Mouse (Mus musculus): Measurements from ENCODE around the gene Slc35d1. TPM values are rescaled to one million over a fixed set of nuclear protein-coding genes. Genes with fewer than 3 reads are reported as not detected.

Gene Slc35d1
- total and polyA plus RNA-seq, 3 experiments: 6.0 to 11.5 (median 8.7) TPM

DNA sequence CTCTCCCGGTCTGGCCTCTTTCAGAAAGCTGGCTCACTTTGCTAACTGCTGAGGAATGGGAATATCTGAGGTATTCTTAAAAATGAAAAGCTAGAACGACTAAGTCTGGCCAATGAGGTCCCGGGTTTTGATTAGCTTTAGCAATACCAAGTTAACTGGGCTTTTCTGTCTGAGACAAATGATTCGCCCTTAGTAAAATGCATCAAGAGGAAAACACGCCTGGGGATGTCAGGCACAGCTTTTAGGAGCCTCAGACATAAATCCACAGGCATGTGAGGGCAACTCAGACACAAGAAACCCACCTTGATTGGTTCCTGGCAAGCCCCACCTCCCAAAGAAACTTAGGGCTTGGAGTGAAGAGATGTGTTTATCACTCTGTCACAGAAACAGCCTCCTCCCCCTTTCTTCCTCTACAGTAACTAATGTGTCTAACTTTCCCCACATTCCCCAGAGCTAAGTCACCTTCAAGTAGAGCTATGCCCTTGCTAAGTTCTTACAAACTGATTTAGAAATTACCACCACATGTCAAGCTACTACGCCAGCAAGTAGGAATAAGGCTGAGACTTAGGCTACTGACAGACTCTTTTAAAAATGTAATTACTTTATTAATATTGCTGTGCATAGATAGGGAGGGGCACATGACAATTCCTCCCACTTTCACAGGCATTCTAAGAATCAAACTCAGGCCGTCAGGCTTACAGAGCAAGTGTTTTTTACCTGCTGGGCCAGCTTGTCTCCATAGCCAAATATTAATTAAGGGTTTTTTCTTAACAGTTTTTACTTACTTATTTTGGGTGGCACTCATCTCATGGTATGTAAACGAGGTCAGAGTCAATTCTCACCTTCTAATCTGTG lies 26.0 kb downstream of the Slc35d1 start:
- no peaks in the 10 kb centered on the region for H3K27me3 ChIP-seq (replicated peaks)
- peaks cover 5% of the 10 kb centered on the region for H3K9me3 ChIP-seq (replicated peaks; ENCODE audit: low read length)
- H3K36me3 ChIP-seq (replicated peaks in 1 of 2; ENCODE audit: control insufficient read depth in 1 of 2, insufficient read depth in 1 of 2, low read length in 1 of 2): peaks cover 20 to 86% of the 10 kb centered on the region in 2 experiments
- no peak overlapping the region for H3K27ac ChIP-seq (ENCODE audit: insufficient read depth, low read depth)
- H3K4me3 ChIP-seq (replicated peaks in 1 of 3; ENCODE audit: low read depth in 2 of 3, low read length in 2 of 3, poor library complexity in 1 of 3): no peak overlapping the region
- TF ChIP-seq BHLHE40 (IDR thresholded peaks at IDR 0.05; ENCODE audit: low read depth, low read length): no peak
- no peak overlapping the region for H3K9ac ChIP-seq (ENCODE audit: insufficient read depth, low read depth)
- H3K4me2 ChIP-seq (ENCODE audit: insufficient read depth, low read depth, poor library complexity, severe bottlenecking): no peak overlapping the region
- DNase-seq (ENCODE audit: extremely low read depth): no peak
- H3K79me2 ChIP-seq (replicated peaks; ENCODE audit: control insufficient read depth, extremely low read depth, insufficient read depth, poor library complexity, severe bottlenecking): no peaks in the 10 kb centered on the region
- dilution Hi-C loops (cut with MboI; ENCODE audit: extremely low pct_ligation_motif_present, extremely low pct_unique_long_range_greater_than_20kb, low sequenced_read_pairs) (no loop called here), in situ Hi-C loops (cut with MboI; ENCODE audit: low pct_ligation_motif_present, low pct_unique_long_range_greater_than_20kb, low sequenced_read_pairs) (no loop called here)
- H3K4me1 ChIP-seq (ENCODE audit: control insufficient read depth in 1 of 2, insufficient read depth in 2 of 2): no peaks in the 10 kb centered on the region

DNA sequence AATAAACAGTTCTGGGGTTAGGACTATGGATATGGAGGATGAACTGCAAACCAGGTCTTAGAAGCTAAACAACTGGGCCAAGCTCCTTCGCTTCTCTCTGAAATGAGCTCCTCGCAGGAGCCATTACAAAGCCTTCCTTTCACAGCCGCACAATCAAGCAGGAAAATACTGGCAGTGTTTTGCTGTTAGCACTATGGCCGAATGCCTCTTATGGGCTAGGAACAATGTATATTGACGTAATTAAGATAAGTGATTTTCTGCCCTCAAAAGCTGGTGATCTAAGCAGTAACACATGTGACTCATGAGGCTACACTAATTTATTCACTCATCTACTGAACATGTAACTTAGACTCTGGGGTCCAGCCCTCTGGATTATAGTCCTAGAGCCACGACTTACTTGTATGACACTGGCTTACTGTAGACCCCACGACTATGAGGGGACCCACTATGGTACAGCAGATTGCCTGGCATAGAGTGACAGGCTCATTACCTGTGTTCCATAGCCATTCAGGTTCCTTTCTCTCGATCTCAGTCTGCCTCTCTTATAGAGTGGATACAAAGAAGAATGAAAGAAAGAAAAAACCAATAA lies 34.6 kb downstream of the Slc35d1 start:
- H3K4me2 ChIP-seq (ENCODE audit: insufficient read depth, low read depth, poor library complexity, severe bottlenecking): no peak overlapping the region

DNA sequence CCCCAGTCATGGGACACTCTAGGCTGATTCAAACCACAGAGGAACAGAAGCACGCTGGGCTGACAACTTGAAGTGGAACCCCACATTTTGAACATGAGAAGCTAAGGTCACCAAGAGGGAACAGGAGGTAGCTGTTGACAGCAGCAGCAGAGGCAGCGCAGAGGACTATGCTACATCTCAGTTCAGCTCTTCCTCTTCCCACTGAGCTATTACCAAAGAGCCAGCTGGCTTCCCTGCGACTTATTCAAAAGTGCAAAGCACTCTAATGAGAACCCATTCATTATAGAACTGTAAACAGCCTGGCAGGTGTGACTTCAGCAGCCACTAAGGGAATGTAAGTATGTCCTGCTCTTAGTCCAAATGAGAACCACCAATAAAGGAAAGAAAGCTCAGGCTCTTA lies 35.4 kb downstream of the Slc35d1 start:
- H3K9ac ChIP-seq (ENCODE audit: insufficient read depth, low read depth): no peak overlapping the region
- H3K27me3 ChIP-seq (replicated peaks): no peaks in the 10 kb centered on the region
- in situ Hi-C loops (cut with MboI; ENCODE audit: low pct_ligation_motif_present, low pct_unique_long_range_greater_than_20kb, low sequenced_read_pairs) (no loop called here), dilution Hi-C loops (cut with MboI; ENCODE audit: extremely low pct_ligation_motif_present, extremely low pct_unique_long_range_greater_than_20kb, low sequenced_read_pairs) (no loop called here)
- DNase-seq (ENCODE audit: extremely low read depth): no peak
- H3K79me2 ChIP-seq (replicated peaks; ENCODE audit: control insufficient read depth, extremely low read depth, insufficient read depth, poor library complexity, severe bottlenecking): no peaks in the 10 kb centered on the region
- H3K4me3 ChIP-seq (replicated peaks in 1 of 3; ENCODE audit: low read depth in 2 of 3, low read length in 2 of 3, poor library complexity in 1 of 3): no peak overlapping the region
- H3K36me3 ChIP-seq (replicated peaks in 1 of 2; ENCODE audit: control insufficient read depth in 1 of 2, insufficient read depth in 1 of 2, low read length in 1 of 2): peaks cover 26 to 79% of the 10 kb centered on the region in 2 experiments
- peaks cover 0 to 14% of the 10 kb centered on the region in 2 experiments; a peak in 2 of 4 replicates for H3K4me1 ChIP-seq (ENCODE audit: control insufficient read depth in 1 of 2, insufficient read depth in 2 of 2)
- TF ChIP-seq KAT2A (IDR thresholded peaks at IDR 0.05; ENCODE audit: insufficient replicate concordance, low read length): no peak
- TF ChIP-seq NELFE (IDR thresholded peaks at IDR 0.05; ENCODE audit: low read depth, low read length): no peak
- TF ChIP-seq CTCF (conservative IDR thresholded peaks at IDR 0.05 in 1 of 2, IDR thresholded peaks at IDR 0.05 in 1 of 2; ENCODE audit: low read depth in 2 of 2, low read length in 2 of 2): no peak
- no peak for TF ChIP-seq CHD1 (IDR thresholded peaks at IDR 0.05; ENCODE audit: low read depth, low read length)
- no peak for TF ChIP-seq RCOR1 (conservative IDR thresholded peaks at IDR 0.05; ENCODE audit: low read depth, low read length)
- no peak for TF ChIP-seq ZNF384 (IDR thresholded peaks at IDR 0.05; ENCODE audit: low read depth, low read length)
- no peak for TF ChIP-seq MYC (IDR thresholded peaks at IDR 0.05; ENCODE audit: low read depth, low read length)
- no peak for TF ChIP-seq SMC3 (IDR thresholded peaks at IDR 0.05; ENCODE audit: low read depth, low read length)
- TF ChIP-seq BHLHE40 (IDR thresholded peaks at IDR 0.05; ENCODE audit: low read depth, low read length): no peak
- TF ChIP-seq NRF1 (IDR thresholded peaks at IDR 0.05; ENCODE audit: low read depth, low read length): no peak
- TF ChIP-seq TCF12 (IDR thresholded peaks at IDR 0.05; ENCODE audit: low read depth, low read length): no peak
- no peak for TF ChIP-seq MAFK (IDR thresholded peaks at IDR 0.05; ENCODE audit: insufficient replicate concordance, low read length)
- no peak for TF ChIP-seq RAD21 (IDR thresholded peaks at IDR 0.05; ENCODE audit: low read depth, low read length)
- no peak for TF ChIP-seq POLR2A (IDR thresholded peaks at IDR 0.05; ENCODE audit: low read depth, low read length)
- TF ChIP-seq HCFC1 (IDR thresholded peaks at IDR 0.05; ENCODE audit: low read depth, low read length): no peak
- TF ChIP-seq MAX (IDR thresholded peaks at IDR 0.05; ENCODE audit: low read length): no peak
- no peak overlapping the region for H3K27ac ChIP-seq (ENCODE audit: insufficient read depth, low read depth)
- H3K9me3 ChIP-seq (replicated peaks; ENCODE audit: low read length): no peaks in the 10 kb centered on the region
- H3K4me2 ChIP-seq (ENCODE audit: insufficient read depth, low read depth, poor library complexity, severe bottlenecking): no peak overlapping the region

More for the DNA sequence above, 34.6 kb downstream of the Slc35d1 start:
- in situ Hi-C loops (cut with MboI; ENCODE audit: low pct_ligation_motif_present, low pct_unique_long_range_greater_than_20kb, low sequenced_read_pairs) (no loop called here), dilution Hi-C loops (cut with MboI; ENCODE audit: extremely low pct_ligation_motif_present, extremely low pct_unique_long_range_greater_than_20kb, low sequenced_read_pairs) (no loop called here)
- H3K9ac ChIP-seq (ENCODE audit: insufficient read depth, low read depth): no peak overlapping the region
- H3K36me3 ChIP-seq (replicated peaks in 1 of 2; ENCODE audit: control insufficient read depth in 1 of 2, insufficient read depth in 1 of 2, low read length in 1 of 2): peaks cover 28 to 78% of the 10 kb centered on the region in 2 experiments
- DNase-seq (ENCODE audit: extremely low read depth): no peak
- H3K4me3 ChIP-seq (replicated peaks in 1 of 3; ENCODE audit: low read depth in 2 of 3, low read length in 2 of 3, poor library complexity in 1 of 3): no peak overlapping the region
- no peaks in the 10 kb centered on the region for H3K79me2 ChIP-seq (replicated peaks; ENCODE audit: control insufficient read depth, extremely low read depth, insufficient read depth, poor library complexity, severe bottlenecking)
- TF ChIP-seq ZMIZ1 (IDR thresholded peaks at IDR 0.05; ENCODE audit: low read depth, low read length) (no peak), MAZ (IDR thresholded peaks at IDR 0.05; ENCODE audit: low read depth, low read length) (no peak), IRF4 (IDR thresholded peaks at IDR 0.05; ENCODE audit: low read depth, low read length) (no peak), NRF1 (IDR thresholded peaks at IDR 0.05; ENCODE audit: low read depth, low read length) (no peak), CTCF (conservative IDR thresholded peaks at IDR 0.05 in 1 of 2, IDR thresholded peaks at IDR 0.05 in 1 of 2; ENCODE audit: low read depth in 2 of 2, low read length in 2 of 2) (no peak), MXI1 (IDR thresholded peaks at IDR 0.05; ENCODE audit: low read depth, low read length) (no peak), USF2 (conservative IDR thresholded peaks at IDR 0.05; ENCODE audit: low read depth, low read length) (no peak)
- no peaks in the 10 kb centered on the region for H3K9me3 ChIP-seq (replicated peaks; ENCODE audit: low read length)
- H3K27ac ChIP-seq (ENCODE audit: insufficient read depth, low read depth): no peak overlapping the region
- no peaks in the 10 kb centered on the region for H3K27me3 ChIP-seq (replicated peaks)
- peaks cover 0 to 11% of the 10 kb centered on the region in 2 experiments; a peak in 1 of 4 replicates for H3K4me1 ChIP-seq (ENCODE audit: control insufficient read depth in 1 of 2, insufficient read depth in 2 of 2)

All from CH12.LX (cell line).